Mouse (Mus musculus): ENCODE data around the gene Vwa5b2. TPM values are rescaled to one million over a fixed set of nuclear protein-coding genes. Genes with fewer than 3 reads are reported as not detected.
A peak's percentile ranks its signal among the peaks of the same experiment; 100 is the strongest.

Vwa5b2 gene
- total and polyA plus RNA-seq, 2 experiments from 2014 or later = 36.4 to 65.7 TPM

DNA sequence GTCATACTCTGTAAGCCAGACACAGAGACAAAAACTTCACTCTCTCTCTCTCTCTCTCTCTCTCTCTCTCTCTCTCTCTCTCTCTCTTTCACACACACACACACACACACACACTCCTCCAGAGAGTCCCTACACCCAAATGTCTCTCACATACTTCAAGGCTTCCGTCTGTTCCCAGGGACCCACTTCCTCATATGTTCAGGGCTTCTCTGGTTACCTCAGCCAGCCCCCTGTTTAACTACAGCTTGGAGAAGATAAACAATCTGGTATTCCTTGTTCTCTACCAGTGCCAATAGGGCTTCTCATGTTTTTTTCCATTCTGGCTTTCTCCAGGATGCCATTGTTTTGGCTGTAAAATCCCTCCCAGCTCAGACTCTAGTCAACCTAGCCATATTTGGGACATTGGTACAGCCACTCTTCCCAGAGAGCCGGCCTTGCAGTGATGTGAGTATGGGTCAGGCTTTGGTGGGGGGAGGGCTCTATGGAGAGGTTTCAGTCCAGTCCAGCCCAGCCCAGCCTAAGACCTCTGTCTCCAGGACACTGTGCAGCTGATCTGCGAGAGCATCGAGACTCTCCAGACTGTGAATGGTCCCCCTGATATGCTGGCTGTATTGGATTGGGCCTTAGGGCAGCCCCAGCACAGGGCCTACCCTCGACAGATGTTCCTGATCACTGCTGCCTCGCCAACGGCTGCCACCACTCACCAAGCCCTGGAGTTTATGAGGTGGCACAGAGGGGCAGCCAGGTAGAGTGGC is 7.6 kb downstream of the Vwa5b2 start:
- no peaks in the 10 kb centered on the region for H3K4me1 ChIP-seq (ENCODE audit: insufficient read depth, low read length)
- H3K27ac ChIP-seq (ENCODE audit: low read depth, low read length) = no peak overlapping the region
- no peak overlapping the region for H3K4me3 ChIP-seq (ENCODE audit: low read depth, low read length)
- no peak overlapping the region for H3K4me2 ChIP-seq (ENCODE audit: low read depth, low read length, poor library complexity, severe bottlenecking)
- peaks cover 6% of the 10 kb centered on the region for H3K36me3 ChIP-seq (ENCODE audit: insufficient read depth, low read length)
- ATAC-seq (ENCODE audit: low FRiP score) (no peak), DNase-seq (ENCODE audit: low spot score) (no peak)
- H3K9ac ChIP-seq (replicated peaks; ENCODE audit: low read length, poor library complexity, severe bottlenecking) = no peak overlapping the region
- TF ChIP-seq CTCF (IDR thresholded peaks at IDR 0.05) = no peak
- WGBS = 76% methylated on average over 7 of the region's 7 CpGs
- H3K27me3 ChIP-seq (ENCODE audit: insufficient read depth, low read length) = peaks cover 6% of the 10 kb centered on the region; the same call in 1 of the 2 replicates
- H3K9me3 ChIP-seq (ENCODE audit: low read length) = no peaks in the 10 kb centered on the region

DNA sequence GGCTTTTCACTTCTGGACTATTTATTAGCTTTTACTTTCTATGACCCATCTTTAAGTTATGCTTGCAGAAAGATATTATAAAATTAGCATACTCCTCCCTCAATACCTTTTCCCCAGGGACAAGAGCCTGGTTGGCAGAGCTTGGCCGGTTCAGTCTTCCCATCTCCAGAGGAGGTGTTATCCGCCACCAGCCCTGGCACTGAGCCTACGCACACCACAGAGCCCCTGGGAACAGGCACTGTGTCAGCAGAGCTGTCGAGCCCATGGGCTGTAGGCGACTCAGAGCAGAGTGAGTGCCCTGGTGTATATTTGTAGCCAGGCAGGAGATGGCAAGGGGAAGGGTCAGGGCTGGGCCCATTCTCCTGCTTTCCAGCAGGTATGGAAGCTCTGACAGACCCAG is 11.2 kb downstream of the Vwa5b2 start:
- Histone ChIP-seq H3K4me1 (ENCODE audit: insufficient read depth, low read length) (no peaks in the 10 kb centered on the region), H3K4me3 (ENCODE audit: low read depth, low read length) (no peak overlapping the region), H3K4me2 (ENCODE audit: low read depth, low read length, poor library complexity, severe bottlenecking) (no peak overlapping the region), H3K36me3 (ENCODE audit: insufficient read depth, low read length) (peaks cover 27% of the 10 kb centered on the region), H3K9me3 (ENCODE audit: low read length) (no peaks in the 10 kb centered on the region), H3K27me3 (ENCODE audit: insufficient read depth, low read length) (no peaks in the 10 kb centered on the region), H3K27ac (ENCODE audit: low read depth, low read length) (no peak overlapping the region), H3K9ac (replicated peaks; ENCODE audit: low read length, poor library complexity, severe bottlenecking) (no peak overlapping the region)
- no peak for DNase-seq (ENCODE audit: low spot score)
- no peak for ATAC-seq (ENCODE audit: low FRiP score)
- TF ChIP-seq CTCF (IDR thresholded peaks at IDR 0.05) = no peak
- 54% methylated on average over 5 of the region's 5 CpGs for WGBS

DNA sequence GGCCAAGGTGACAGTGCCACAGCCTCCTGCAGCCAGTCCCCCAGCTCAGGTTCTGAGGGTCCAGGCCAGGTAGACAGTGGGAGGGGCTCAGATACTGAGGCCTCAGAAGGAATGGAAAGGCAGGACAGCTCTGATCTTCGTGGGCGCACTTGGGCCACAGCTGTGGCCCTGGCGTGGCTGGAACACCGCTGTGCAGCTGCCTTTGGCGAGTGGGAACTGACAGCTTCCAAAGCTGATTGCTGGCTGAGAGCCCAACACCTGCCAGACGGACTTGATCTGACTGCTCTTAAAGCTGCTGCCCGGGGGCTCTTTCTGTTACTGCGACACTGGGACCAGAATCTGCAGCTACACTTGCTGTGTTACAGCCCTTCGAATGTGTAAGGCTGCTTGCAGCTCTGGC is 15.4 kb downstream of the Vwa5b2 start:
- no peak for TF ChIP-seq CTCF (IDR thresholded peaks at IDR 0.05)
- H3K9ac ChIP-seq (replicated peaks; ENCODE audit: low read length, poor library complexity, severe bottlenecking) = no peak overlapping the region
- H3K4me1 ChIP-seq (ENCODE audit: insufficient read depth, low read length) = peaks cover under 1% of the 10 kb centered on the region; the same call in 1 of the 2 replicates
- H3K27me3 ChIP-seq (ENCODE audit: insufficient read depth, low read length) = no peaks in the 10 kb centered on the region
- DNase-seq (ENCODE audit: low spot score) (peak; percentile 25), ATAC-seq (ENCODE audit: low FRiP score) (no peak)
- peaks cover 48% of the 10 kb centered on the region for H3K36me3 ChIP-seq (ENCODE audit: insufficient read depth, low read length)
- WGBS = 59% methylated on average over 9 of the region's 9 CpGs
- no peak overlapping the region for H3K4me2 ChIP-seq (ENCODE audit: low read depth, low read length, poor library complexity, severe bottlenecking)
- no peaks in the 10 kb centered on the region for H3K9me3 ChIP-seq (ENCODE audit: low read length)
- H3K4me3 ChIP-seq (ENCODE audit: low read depth, low read length) = no peak overlapping the region
- H3K27ac ChIP-seq (ENCODE audit: low read depth, low read length) = no peak overlapping the region

DNA sequence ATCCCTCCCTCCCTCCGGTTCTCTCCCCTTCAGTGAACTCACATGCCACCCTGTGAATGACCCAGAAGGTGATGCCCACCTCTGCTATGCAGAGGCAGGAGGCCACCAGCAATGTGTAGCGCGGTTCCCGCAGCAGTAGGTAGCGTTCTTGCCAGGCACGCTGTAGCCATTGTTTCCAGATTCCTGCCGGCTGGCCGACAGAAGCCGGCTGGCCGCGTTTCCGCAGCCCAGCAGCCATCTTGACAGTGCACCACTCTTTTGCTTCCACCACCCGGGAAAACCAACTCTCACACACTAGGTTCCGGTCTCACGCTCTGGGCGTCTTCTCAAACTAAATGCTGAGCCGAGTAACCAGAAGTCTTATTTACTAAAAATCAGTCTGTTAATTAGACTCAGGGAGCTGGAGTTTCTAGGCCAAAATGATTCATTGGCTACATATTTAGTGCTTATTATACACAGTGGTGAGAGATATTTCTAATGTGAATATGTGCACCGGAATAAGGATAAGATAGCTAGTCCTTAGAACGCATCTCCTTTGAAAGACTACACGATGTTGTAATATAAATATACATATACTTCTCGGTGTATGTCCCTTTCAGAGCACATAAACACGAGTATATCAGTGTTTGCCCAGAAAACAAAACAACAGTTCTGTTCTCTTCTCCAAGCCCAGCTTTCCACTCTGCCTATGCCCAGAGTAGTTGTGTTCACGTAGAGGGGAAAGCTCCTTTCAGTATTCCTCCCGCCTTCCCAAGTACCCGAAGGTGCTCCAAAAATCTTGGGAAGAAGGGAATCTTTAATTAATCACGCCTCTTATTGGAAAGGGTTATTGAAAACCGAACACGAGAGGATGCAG is 21.5 kb downstream of the Vwa5b2 start:
- no peaks in the 10 kb centered on the region for H3K27me3 ChIP-seq (ENCODE audit: insufficient read depth, low read length)
- peaks cover 2% of the 10 kb centered on the region; the same call in 1 of the 2 replicates for H3K4me1 ChIP-seq (ENCODE audit: insufficient read depth, low read length)
- peak overlapping the region; percentile 82 for H3K9ac ChIP-seq (replicated peaks; ENCODE audit: low read length, poor library complexity, severe bottlenecking)
- H3K4me2 ChIP-seq (ENCODE audit: low read depth, low read length, poor library complexity, severe bottlenecking) = peak overlapping the region; percentile 88
- peak; percentile 80 for ATAC-seq (ENCODE audit: low FRiP score)
- peaks cover 25% of the 10 kb centered on the region for H3K36me3 ChIP-seq (ENCODE audit: insufficient read depth, low read length)
- peak overlapping the region; percentile 57 for H3K4me3 ChIP-seq (ENCODE audit: low read depth, low read length)
- peak overlapping the region; percentile 83 for H3K27ac ChIP-seq (ENCODE audit: low read depth, low read length)
- no peak for TF ChIP-seq CTCF (IDR thresholded peaks at IDR 0.05)
- DNase-seq (ENCODE audit: low spot score) = peak; percentile 88
- WGBS = under 1% methylated on average over 28 of the region's 28 CpGs
- H3K9me3 ChIP-seq (ENCODE audit: low read length) = no peaks in the 10 kb centered on the region

DNA sequence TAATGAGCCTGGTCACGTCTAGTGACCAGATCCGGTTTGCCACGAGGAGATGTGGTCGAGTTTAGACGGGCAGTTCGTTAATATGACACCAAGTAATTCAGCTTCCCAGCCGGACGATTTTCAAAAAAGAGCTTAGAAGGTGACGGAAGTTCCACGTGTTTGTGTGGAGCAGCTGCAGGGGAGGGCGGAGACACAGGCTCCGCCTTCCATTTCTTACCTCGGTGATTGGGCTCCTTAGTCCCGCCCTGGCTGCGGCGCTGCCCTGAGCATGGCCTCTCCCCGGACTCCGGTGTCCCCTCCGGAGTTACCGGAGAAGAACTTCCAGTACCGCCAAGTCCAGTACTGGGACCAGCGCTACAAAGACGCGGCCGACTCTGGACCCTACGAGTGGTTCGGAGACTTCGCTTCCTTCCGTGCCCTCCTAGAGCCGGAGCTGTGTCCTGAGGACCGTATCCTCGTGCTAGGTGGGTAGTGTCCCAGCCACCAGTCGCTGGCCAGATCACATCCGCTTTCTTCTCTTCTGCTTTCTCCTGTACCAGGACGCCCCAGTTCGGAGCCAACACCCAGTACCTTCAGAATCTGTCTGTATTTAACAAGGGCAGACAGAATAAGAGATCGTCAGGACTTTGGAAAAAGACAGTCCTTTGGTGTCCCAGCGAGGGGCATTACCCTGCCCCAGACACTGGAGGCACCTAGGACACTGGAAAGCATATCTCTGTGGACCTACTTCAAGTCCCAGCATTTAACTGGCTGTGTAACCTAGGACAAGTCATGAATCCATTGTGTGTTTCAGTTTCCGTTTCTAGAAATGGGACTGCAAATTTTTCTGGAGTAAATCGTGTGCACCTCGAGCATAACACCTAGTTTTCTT is 22.3 kb downstream of the Vwa5b2 start, which contains the start of the genes Eef1akmt4, Gm49333 and Alg3:
Gene Eef1akmt4 (plus strand): TSS at position 237 of the 871 bp plus-strand sequence.
Gene Gm49333 (plus strand): TSS at position 254 of the 871 bp plus-strand sequence.
Gene Alg3 (minus strand): TSS at position 379 of the 871 bp plus-strand sequence.
- Histone ChIP-seq H3K9ac (replicated peaks; ENCODE audit: low read length, poor library complexity, severe bottlenecking) (peak within 1 kb of the TSS; percentile 82), H3K4me2 (ENCODE audit: low read depth, low read length, poor library complexity, severe bottlenecking) (peak within 1 kb of the TSS; percentile 88), H3K4me3 (ENCODE audit: low read depth, low read length) (peak within 1 kb of the TSS; percentile 57), H3K9me3 (ENCODE audit: low read length) (no peaks in the 10 kb centered on the region), H3K4me1 (ENCODE audit: insufficient read depth, low read length) (peaks cover 2% of the 10 kb centered on the region; the same call in 1 of the 2 replicates), H3K27ac (ENCODE audit: low read depth, low read length) (peak within 1 kb of the TSS; percentile 83), H3K36me3 (ENCODE audit: insufficient read depth, low read length) (peaks cover 16% of the 10 kb centered on the region; the same call in 1 of the 2 replicates), H3K27me3 (ENCODE audit: insufficient read depth, low read length) (no peaks in the 10 kb centered on the region)
- 2% methylated on average over 41 of the region's 41 CpGs for WGBS
- ATAC-seq (ENCODE audit: low FRiP score) (peak; percentile 91), DNase-seq (ENCODE audit: low spot score) (peak; percentile 95)
- no peak for TF ChIP-seq CTCF (IDR thresholded peaks at IDR 0.05)
